Mouse (Mus musculus) heart, postnatal 4 days (tissue): ENCODE measurements at regions not wholly inside any gene's neighbourhood (a gene's known extent, or its start where the extent isn't known, plus 50 kb on each side); places are given as distances from the start of the nearest gene placed in this dataset.
A peak's percentile ranks its signal among the peaks of the same experiment; 100 is the strongest.

Source experiments
- DNase-seq: peaks from one replicate; pipeline ENCODE4 v3.0.0; 2021

DNA sequence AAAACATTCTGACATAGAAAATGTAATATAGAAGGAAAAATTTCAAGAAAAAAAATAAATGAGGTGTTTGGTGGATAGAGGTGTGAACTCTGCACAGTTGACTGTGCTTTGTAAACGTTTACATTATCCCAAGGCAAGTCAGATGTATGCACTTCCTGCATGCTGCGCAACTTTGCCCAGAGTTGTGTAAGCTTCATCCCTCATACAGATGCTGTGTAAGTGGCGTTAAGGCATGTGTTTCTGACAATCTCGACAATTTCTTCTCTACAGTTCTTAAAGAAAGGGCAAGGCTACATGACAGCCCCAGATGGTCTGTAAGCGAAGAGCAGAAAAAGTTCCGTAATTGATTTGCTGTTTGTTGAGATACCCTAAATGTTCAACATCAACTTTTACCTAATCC, 476.6 kb upstream of the Pitx2 start:
- DNase-seq = no peak

DNA sequence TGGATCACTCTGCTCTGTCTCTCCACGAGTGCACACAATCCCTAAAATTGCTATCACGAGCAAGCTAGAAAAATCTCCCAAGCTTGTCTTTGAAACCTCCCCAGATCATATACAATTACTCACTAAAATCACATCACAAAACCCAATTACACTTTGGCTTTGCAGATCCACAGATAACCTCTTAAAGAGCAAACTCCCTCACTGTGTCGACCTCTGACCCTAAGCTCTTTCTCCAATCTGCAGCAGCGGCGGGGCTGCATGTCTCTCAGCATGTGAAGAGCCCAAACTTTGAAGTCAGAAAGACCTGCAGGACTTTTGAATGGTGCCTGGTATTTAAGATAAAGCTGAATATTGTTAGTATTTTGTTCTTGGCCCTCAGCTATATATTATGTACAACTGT, 479.4 kb upstream of the Pitx2 start:
- DNase-seq = no peak

DNA sequence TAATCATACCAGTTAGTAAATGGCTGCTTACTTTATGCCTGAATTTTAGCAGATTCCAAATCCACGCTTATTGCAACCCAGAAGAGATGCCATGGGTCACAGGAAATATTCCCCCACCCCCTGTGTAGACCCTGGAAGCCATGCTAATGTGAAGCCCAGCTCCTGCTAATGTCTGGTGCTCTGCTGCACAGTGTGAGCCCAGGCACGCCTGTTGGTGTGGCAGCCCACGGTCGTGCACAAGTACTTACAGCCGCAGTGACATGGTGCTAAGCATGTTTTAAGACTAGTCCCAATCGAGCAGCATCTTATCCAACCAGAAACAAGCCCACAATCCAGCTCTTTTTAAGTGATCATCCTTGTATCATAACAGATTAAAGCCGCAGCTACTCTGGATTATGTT, 480.5 kb upstream of the Pitx2 start:
- DNase-seq = no peak

DNA sequence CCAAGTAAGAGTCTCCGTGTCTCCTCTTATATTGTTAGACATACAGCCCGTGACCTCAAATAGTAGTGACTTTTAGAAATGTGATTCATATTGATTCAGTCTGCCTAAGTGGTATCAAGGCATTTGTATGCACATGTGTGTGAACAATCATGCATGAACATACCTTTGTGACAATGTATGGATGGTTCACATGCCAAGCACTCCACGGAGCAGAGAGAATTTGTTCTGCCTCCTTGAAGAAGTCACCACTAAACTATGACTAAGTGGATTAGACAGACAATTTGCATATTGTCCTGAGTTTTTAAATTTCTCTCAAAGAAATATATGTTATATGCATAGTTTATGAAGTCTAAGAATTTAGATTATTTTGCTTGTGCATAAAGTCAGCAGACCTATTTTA, 492.4 kb upstream of the Pitx2 start:
- no peak for DNase-seq

DNA sequence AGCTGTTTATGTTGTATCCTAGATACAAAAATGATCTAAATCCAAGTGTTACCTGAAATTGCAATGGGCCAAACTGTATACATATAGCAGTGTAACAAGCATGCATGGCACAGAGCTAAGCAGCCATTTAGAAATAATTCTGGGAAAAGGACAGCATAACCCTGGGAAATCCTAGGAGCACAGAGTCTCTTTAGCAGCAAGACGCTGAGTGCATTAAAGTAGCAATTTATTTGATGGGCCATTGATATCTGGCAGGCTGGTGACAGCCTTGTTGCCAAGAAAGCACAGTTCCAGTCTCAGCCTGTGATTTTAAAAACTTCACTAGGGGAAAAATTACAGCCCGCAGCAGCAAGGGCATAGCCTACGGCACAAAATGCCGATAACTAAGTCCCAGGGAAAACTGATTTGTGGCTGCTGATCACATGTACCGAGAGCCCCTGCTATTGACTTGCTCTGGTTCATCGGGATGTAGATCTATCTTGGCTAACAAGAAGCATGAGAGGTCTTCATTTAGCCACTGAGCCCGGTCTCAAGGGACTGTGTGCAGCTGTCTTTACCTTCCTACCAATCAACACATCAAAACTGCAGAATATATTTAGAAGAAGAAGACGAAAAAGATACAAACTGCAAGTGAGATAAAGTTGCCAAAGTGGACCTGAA, 531.1 kb upstream of the Pitx2 start:
- no peak for DNase-seq

DNA sequence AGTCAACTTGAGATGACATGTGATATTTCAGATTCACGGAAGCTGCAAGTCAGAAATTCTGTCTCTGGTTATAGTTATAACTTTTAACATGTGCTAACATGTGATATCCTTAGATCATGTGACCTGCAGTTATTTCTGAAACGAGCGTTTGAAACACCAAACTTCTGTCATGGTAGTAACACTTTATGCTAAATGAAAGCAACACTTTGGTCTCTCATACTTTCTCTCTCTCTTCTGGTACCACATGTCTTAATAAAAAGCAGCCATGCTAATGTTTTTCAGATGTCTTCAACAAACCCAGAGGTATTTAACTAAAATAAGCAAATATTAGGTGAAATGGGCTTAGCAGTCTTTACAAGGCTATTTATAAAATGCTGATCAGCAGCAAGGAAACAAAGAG, 534.5 kb upstream of the Pitx2 start:
- DNase-seq = no peak

DNA sequence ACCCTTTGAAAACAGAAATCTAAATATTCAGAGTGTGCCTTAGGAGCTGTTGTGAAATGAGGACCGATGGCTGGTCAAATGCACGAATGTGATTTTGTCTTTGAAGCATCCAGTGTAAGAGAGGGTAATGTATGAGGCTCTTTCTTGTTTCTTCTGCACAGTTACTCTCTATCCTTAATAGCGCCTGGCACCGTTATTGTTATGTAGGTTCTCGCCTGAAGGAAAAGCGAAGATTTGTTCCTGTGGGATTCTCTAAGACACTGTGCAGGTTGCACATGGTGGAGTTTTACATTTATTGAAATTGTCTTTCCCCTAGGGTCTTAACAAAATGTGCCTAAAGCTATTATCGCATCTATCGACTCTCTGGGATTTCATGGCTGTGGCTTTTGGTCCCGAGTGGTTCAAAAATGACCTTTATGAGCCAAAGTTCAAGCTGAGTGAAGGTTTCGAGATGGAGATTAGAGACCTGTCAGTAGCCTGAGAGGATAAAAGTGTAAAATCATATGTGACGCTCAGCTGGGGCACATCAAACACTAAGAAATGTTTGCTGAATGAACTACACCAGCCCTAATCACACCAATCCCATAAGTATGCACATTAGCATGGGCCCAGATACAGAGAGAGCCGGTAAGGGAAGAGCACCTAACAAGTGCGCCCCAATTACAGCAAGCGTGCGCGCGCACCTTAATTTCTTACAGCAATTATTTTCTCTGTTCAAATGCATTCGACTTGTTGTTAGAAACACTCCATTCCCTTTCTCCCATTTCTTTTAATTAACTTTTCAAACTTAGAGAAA, 562.5 kb upstream of the Pitx2 start:
- no peak for DNase-seq

DNA sequence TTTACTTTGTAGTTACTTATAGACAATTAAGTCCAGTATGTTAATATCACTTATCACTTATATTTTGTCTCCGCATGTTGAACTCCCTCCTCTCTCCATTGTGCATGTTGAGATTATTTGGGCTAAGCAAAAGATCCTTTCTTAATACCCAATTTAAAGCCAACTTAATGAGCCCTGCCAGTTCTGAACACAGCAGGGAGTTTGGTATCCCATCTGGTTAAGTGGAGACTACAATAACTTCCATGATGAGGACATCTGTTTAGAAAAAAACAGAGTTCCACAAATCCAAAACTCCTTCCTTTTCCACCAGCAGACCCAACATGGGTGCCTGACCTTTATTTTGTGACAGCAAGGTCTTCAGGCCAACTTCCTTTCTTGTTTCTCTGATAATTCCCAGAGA, 572.0 kb upstream of the Pitx2 start:
- DNase-seq = no peak

DNA sequence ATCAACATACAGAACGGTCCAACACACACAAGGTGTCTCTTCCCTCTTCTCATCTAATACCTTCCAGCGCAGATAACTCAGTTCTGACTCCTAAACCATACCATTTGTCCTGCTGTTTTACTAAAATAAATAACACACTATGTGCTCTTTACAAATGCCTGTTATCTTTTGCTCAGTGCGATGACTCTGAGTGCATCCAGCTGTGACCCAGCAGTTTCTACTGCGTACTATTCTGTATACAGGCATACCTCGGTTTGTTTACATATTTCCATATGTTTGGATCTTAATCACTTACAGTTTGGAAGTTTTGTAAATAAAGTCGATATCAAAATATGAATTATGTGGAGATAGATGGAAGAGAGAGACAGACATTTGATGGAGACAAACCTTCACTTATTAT, 583.0 kb upstream of the Pitx2 start:
- no peak for DNase-seq

DNA sequence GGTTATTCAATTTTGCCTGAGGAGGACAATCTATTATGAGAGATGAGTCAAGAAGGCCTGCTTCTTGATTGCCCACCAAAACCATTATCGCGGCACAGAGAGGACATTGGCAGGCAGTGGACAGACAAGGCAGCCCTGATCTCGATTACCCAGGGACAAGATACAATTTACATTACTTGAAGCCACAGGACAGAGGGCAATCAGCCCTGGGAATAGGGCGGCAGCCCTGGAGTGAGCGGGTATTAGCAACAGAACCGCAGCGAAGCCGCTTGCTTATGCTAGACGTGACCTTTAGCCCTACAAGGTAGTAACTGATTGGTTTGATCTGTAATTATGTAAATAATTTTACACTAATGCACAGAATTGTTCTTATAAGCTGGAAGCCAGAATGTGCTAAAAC, 586.0 kb upstream of the Pitx2 start:
- no peak for DNase-seq

DNA sequence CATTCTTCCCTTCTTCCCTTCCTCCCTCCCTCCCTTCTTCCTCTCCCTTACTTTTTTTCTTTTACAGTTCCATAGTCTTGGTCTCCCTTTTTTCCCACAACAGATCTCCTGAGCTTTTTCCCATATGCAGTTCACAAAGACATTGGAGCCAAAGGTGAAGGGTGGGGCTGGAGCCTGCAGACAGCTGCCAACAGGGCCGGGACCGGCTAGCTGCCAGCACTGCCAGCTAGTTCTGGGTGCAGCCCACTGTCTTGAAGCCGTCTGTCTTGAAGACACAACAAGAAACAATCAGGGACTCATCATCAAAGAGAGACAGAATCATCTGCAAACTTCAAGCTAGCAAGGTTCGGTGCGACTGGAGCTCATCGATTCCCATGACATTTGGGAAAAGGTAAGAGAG, 588.9 kb upstream of the Pitx2 start:
- DNase-seq = no peak

DNA sequence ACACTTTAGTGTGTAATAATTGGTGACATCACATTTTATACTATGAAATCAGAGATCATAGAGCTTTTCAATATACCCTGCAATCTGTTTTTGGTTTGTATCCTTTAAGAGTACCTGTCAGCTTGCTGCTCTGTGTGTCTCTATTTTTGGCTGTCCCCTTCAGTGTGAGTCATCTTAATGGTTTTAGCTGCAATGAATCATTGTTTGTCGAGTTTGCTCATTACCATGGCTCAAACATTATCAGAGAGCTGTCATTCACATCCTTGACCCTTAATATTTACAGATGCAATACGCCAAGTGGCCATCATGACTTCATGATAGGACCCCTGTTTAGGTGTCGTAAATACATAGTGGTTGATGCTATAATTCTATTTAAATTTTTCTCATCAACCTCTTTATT, 591.0 kb upstream of the Pitx2 start:
- no peak for DNase-seq

DNA sequence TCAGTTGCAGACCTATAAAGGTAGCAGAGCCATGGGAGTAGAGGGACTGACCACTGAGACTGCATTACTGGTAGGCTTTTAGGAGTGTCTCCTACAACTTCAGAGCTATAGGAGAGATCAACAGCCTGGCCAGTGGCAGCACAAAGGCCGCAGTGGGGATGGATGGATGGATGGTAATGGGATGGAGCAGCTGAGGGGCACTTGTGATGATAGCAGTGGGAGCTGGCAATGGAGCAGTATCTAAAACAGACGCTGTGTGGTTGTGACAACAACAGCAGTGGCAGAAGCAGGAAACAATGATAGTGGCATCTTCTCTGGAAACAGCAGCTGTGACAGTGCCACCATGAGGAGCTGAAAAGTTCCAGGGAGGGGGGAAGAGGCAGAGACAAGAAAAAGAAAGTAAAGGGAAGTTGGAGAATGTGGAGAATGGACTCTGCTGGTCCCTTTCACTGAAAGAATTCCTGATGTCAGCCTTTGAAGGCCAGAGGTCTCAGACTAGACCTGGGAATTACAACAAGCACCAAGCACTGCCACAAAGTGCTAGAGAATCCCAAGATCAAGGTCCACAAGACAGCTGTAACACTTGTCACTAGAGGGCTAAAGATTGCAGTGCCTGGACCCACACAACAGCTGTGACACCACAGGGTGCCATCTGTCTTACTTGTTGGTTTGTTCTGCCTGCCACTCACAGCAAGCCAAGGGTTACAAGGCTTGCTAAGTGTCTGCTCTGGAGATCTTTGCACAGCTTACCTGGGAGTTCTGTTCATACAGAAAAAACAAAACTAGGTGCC, 624.1 kb upstream of the Pitx2 start:
- DNase-seq = no peak

DNA sequence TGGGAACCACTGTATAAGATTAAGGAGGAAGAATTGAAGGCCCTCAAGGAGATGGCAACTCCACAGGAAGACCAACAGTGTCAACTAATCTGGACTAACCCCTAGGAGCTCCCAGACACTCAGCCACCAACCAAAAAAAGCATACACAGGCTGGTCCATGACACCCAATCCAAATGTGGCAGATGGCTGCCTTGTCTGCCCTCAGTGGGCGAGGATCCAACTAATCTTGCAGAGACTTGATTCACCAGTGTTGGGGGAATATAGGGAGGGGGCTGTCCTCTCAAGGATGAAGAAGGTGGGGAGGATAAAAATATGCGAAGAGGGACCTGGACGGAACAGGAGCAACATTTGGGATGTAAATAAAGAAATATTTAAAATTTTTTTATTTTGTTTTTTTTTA, 629.1 kb upstream of the Pitx2 start:
- no peak for DNase-seq

DNA sequence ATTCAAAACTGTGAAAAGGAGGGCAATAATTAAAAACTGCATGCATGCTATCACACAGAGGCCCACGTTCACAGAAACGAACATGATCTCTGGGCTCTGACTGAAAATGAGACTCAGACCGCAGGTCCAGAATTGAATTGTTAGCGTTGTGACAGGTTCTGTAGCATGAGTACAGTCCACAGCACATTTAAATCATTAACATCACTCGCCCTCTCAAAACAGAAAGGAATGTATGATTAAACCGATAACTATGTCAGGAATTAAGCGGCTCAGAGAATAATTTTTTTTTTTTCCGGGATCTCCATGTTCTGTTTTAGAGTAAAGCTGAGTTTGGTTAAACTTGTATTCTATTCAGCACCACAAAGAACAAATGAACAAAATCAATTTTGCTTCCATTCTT, 634.3 kb upstream of the Pitx2 start:
- DNase-seq = no peak

DNA sequence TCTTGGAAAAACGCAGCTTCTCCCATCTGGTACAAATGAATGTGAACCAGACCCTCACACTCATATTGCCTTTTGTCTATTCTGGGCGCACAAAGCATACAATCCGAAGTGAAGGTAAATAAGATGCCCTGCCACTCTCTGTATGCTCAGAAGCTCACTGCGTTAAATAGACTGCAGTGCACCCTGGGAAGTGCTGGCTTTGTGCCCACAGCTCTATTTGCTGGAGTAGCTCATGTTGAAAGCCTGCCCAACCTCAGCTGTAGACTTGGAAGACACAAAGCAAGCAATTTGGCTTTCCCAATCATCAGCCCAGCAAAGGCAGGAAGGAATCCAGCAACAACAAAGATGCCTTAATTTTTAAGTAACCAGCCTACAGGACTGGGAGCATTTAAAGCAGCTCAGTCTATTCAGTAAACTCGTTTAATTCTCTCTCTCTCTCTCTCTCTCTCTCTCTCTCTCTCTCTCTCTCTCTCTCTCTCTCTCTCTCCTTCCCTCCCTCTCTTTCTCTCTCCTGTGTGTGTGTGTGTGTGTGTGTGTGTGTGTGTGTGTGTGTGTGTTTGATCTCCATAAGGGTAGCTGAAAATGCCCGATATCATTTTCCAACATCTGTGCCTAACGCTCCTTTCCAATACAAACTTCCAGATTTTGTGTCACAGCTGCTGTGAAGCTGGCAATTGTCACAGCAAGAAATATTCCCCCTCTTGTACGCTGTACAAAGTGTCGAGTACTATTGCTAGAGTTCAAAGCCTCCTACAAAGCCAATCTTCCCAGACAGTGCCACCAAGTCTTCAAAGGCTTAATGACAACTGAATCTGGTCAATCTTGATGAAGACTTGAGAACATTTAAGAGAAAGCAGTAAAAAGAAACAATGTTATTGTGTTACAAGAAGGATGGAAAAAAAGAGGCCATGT, 650.5 kb upstream of the Fam241a start:
- peak; percentile 78 for DNase-seq

DNA sequence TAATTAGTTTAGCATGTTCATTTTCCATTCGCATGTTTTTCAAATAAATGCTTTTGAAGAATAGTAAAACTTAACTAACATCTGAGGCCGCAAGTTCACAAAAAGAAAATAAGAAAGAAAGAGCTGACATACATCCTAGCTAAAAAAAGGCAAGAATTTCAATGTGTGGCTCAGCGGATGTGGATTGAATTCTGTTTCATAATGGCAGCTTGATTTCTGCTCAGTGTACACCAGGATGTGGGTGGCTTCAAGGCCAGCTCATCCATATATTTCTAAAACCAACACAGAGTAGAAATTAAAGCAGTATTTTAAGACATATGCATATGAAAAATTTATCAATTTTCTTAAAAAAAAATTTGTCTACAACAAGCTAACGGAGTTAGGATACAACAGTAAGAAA, 629.3 kb upstream of the Fam241a start:
- DNase-seq = no peak

DNA sequence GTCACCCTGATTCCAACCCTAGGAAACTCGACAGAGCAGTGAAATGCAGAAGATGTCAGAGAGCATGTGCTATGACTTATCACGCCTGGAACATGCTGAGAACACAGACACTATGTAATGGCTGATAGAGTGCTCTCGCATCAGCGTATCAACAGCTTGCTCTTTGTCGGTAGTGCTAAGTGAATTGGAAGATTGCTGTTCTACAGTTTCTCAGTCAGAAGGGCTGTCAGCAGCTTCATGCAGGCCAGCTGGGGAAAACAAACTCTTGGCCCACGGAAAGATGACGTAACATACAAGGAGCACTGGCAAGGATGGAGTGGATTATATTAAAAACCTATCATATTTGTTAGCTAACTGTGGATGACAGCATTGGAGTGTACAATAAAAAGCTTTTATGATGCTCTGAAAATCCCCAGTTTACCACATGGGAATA, 624.6 kb upstream of the Fam241a start:
- DNase-seq = peak; percentile 62

DNA sequence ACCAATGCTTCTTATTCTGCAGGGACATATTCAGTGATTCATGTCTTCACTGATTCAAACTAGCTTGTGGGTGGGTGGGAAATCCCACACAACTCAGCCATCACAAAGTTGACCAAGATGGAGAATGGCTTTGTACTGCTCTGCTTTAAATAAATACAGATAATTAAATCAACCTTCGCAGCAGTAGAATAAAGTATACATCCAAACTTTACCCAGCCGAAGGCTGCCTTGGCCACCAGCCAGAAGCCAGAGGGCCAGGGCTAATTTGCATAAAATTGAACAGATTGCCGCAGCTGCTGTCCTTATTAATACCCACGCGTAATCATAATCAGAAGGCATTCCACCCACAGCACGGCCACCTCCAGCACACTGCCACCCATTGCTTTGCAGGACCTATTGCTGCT, 623.8 kb upstream of the Fam241a start:
- DNase-seq = peak; percentile 26

DNA sequence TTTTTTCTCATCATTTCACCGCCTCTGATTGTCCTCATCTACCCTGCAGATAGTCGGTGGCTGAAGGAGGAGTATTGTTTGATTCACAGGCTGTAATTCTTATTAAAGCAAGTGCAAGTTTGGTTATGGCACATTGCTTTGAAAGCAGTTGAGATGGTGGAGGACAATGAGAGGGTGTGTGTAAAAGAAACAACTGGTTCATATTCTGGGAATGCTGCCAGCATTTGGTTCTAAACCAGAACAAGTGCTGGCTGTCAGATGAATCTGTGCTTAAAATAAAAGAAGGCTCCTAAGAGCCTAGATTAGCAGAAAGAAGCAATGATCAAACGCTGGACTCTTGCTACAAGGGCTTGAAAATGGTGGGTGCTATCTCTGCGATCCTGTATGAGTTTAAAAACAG, 622.7 kb upstream of the Fam241a start:
- DNase-seq = peak; percentile 20

DNA sequence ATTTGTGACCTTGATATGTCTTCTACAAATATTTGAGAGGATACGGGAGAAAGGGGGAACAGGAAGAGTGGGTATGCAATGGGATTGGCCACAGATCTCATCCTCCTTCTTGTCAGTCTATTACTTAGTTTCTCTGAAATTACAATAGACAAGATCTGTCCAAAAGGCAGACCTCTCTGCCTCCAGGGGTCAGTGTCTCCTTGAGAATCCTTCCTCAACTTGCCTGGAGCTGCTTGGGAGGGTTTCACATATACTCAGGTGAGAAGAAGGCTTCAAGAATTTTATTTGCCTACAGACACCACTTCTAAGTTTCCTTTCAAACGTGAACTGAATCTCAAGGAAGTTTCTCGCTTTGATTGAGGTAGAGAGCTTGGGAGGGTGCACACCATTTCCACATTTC, 575.0 kb upstream of the Fam241a start:
- DNase-seq = peak; percentile 25

DNA sequence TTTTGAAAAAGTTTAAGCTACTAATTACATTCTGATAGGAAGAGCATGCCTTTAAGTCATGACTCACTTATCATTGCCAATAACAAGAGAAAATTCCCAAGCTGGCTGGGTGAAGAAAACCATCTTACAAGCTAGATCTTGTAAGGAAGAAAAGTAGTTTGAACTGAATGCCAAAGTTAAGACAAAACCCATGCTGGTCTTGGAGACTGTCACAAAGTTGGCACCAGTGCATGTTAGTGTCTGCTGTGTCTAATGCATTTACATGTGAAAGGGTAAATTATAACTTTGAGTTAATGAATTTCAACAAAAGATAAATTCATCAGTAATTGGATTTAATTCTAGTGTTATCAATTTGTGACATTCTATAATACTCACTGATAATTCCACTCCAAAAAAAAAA, 533.6 kb upstream of the Fam241a start:
- DNase-seq = no peak

DNA sequence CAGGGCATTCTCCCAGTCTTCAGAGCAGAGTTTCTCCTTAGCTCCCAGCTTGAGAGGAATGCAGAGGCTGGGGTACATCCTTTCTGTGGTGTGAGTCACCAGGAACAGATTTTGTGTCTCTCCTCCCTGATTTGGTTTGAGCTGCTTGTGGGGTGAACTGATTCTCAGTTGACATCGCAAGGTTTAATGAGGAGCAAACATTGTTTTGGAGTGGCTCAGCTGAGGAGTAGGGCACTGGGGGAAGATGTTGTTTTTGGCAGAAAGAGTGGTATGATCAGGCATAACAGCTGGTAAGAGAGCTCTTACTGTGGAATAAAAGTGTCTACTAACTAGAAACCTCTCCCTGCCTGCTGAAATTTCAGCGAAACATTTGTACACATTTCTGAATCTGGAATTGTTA, 519.4 kb upstream of the Fam241a start:
- DNase-seq = no peak
